19 mouse cellular contexts compared by ENCODE assay signal in the genomic region with DNA sequence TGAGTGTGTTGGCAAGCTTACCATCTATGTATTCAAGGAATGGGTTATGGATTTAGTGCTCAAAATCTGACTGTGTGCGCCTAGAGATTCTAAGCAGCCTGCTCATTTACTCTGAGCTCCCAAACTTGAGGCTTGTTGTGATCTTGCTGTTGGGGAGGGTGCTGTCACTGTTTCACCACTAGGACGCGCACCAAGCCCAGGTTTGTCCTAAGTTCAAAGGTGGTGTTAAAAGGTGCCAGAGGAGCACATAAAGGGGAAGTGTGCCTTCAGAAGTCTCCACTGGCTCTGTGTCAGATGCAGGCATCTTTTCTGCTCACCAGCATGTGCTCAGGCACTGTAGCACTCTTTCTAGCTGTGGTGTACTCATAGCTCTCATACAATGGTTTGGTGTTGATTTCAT. TPM values are rescaled to one million over a fixed set of nuclear protein-coding genes. Genes with fewer than 3 reads are reported as not detected.
DNase-seq lines count a peak whose midpoint lies in the region; ATAC-seq and TF ChIP-seq lines count a peak whose summit lies in the region.
"Had no signal": no experiment of that assay in that cellular context is flagged by ENCODE, and none has a peak within 500 bp of the region (broad histone marks: within the 10 kb centered on the region; RNA-seq: fewer than 3 reads in every experiment).

No protein-coding gene starts in this region.

- no peaks in the 10 kb centered on the region for H3K9me3 ChIP-seq in midbrain, embryonic 10.5 days (replicated peaks)
- no peaks in the 10 kb centered on the region for H3K9me3 ChIP-seq in midbrain, postnatal 0 days (ENCODE audit: low read length)
- H3K9me3 ChIP-seq: embryonic facial prominence, embryonic 10.5 days; heart, embryonic 12.5 days; liver, embryonic 12.5 days; megakaryocyte, embryonic 14.5 days had no signal

- in situ Hi-C loops in Patski (cut with MboI; ENCODE audit: low pct_unique_long_range_greater_than_20kb): no loop called here

- no peak for DNase-seq in lung, adult 2 months
- no peak for DNase-seq in lung, postnatal 14 days
- no peak for DNase-seq in Patski (ENCODE audit: low read depth, low spot score)
- DNase-seq in natural killer cell, adult 2 months (ENCODE audit: low spot score in 2 of 2): peak; percentile 9 to 50
- peak; percentile 69 for DNase-seq in thymus, postnatal 4 days
- DNase-seq in midbrain, embryonic 10.5 days (ENCODE audit: low spot score): no peak
- no peak for DNase-seq in midbrain, postnatal 0 days (ENCODE audit: low spot score)
- DNase-seq: adrenal gland, adult 2 months; cerebellum, adult 9-11 months; gastrocnemius, postnatal 25 days; kidney, adult 2 months had no signal

- H3K27ac ChIP-seq in midbrain, embryonic 10.5 days (replicated peaks): no peak overlapping the region
- no peak overlapping the region for H3K27ac ChIP-seq in midbrain, postnatal 0 days (ENCODE audit: low read depth, low read length)
- H3K27ac ChIP-seq: embryonic facial prominence, embryonic 10.5 days; hindbrain, embryonic 14.5 days; layer of hippocampus, adult 2 months; liver, embryonic 12.5 days had no signal

- no peaks in the 10 kb centered on the region for H3K36me3 ChIP-seq in midbrain, embryonic 10.5 days
- H3K36me3 ChIP-seq in midbrain, postnatal 0 days (ENCODE audit: insufficient read depth, low read length): no peaks in the 10 kb centered on the region
- H3K36me3 ChIP-seq: embryonic facial prominence, embryonic 10.5 days; heart, embryonic 12.5 days; liver, embryonic 12.5 days had no signal

- 65% methylated on average over 3 of the region's 3 CpGs for WGBS in lung, adult 2 months
- 63% methylated on average over 3 of the region's 3 CpGs for WGBS in midbrain, embryonic 10.5 days
- WGBS in midbrain, postnatal 0 days: 57% methylated on average over 3 of the region's 3 CpGs

- H3K27me3 ChIP-seq in Patski: no peaks in the 10 kb centered on the region
- no peaks in the 10 kb centered on the region for H3K27me3 ChIP-seq in midbrain, embryonic 10.5 days (ENCODE audit: low read depth, poor library complexity, severe bottlenecking)
- no peaks in the 10 kb centered on the region for H3K27me3 ChIP-seq in midbrain, postnatal 0 days (ENCODE audit: insufficient read depth, low read length)
- H3K27me3 ChIP-seq: heart, embryonic 12.5 days; liver, embryonic 12.5 days; megakaryocyte, embryonic 14.5 days had no signal

- POLR2A ChIA-PET in Patski (lab: Charles Lee): no interaction called here

- CTCF ChIA-PET in Patski (lab: Charles Lee): interaction anchor here (1.0 kb wide), 1 partner anchor 33 kb away, joined by 3 read pairs; no protein-coding TSS in a partner anchor

- ATAC-seq in Patski: no peak
- ATAC-seq in midbrain, postnatal 0 days (ENCODE audit: low FRiP score): no peak
- ATAC-seq: liver, embryonic 12.5 days had no signal

- H3K4me2 ChIP-seq in midbrain, postnatal 0 days (ENCODE audit: low read depth, low read length, poor library complexity, severe bottlenecking): no peak overlapping the region
- H3K4me2 ChIP-seq: heart, embryonic 12.5 days; hindbrain, embryonic 14.5 days; liver, embryonic 12.5 days had no signal

- TF ChIP-seq POLR2A in lung, adult 2 months (IDR thresholded peaks at IDR 0.05; ENCODE audit: borderline replicate concordance, extremely low read depth, low read depth, low read length): no peak

- 0 out of 2 replicates have a peak, but pooled peaks have one; percentile 15 for TF ChIP-seq CTCF in lung, adult 2 months (IDR thresholded peaks at IDR 0.05; ENCODE audit: insufficient read depth, low read length)
- peak; percentile 49 for TF ChIP-seq CTCF in Patski (IDR thresholded peaks at IDR 0.05)
- no peak for TF ChIP-seq CTCF in midbrain, postnatal 0 days (IDR thresholded peaks at IDR 0.05)

- H3K4me1 ChIP-seq in lung, adult 2 months (ENCODE audit: control insufficient read depth, insufficient read depth, low read length): no peaks in the 10 kb centered on the region
- no peaks in the 10 kb centered on the region for H3K4me1 ChIP-seq in midbrain, embryonic 10.5 days
- no peaks in the 10 kb centered on the region for H3K4me1 ChIP-seq in midbrain, postnatal 0 days (ENCODE audit: insufficient read depth, low read length)
- H3K4me1 ChIP-seq: embryonic facial prominence, embryonic 10.5 days; heart, embryonic 12.5 days; liver, embryonic 12.5 days; megakaryocyte, embryonic 14.5 days had no signal

- no peak overlapping the region for H3K4me3 ChIP-seq in lung, adult 2 months (replicated peaks; ENCODE audit: extremely low read depth, low read depth, low read length)
- H3K4me3 ChIP-seq in midbrain, embryonic 10.5 days: no peak overlapping the region
- no peak overlapping the region for H3K4me3 ChIP-seq in midbrain, postnatal 0 days (ENCODE audit: low read depth, low read length)
- H3K4me3 ChIP-seq: embryonic facial prominence, embryonic 10.5 days; heart, embryonic 12.5 days; layer of hippocampus, adult 2 months; liver, embryonic 12.5 days; megakaryocyte, embryonic 14.5 days had no signal

- no peak overlapping the region for H3K9ac ChIP-seq in midbrain, postnatal 0 days (replicated peaks; ENCODE audit: low read length, poor library complexity, severe bottlenecking)
- H3K9ac ChIP-seq: heart, embryonic 12.5 days; hindbrain, embryonic 14.5 days; liver, embryonic 12.5 days had no signal

RNA-seq across cellular contexts. Expression of a gene that starts 8.0 kb away (rescaled TPM):
- not detected in 2 replicates for polyA plus RNA-seq in lung, adult 2 months (2012; rRNA removed)
- polyA plus RNA-seq in Patski (2021): not detected
- not detected in 2 replicates for polyA plus RNA-seq in midbrain, embryonic 10.5 days (2016; fragmentation: Nextera tagmentation; extraction: Ambion mirVana)
- total RNA-seq in midbrain, postnatal 0 days (2014; rRNA removed): not detected in 2 replicates
- polyA plus RNA-seq in midbrain, postnatal 0 days (2015; fragmentation: Nextera tagmentation; extraction: Ambion mirVana): not detected in 2 replicates
- total RNA-seq: adrenal gland, adult 2 months; gastrocnemius, postnatal 25 days; layer of hippocampus, adult 2 months; left cerebral cortex, postnatal 10 days; neutrophil, adult 5-6 weeks had no signal
- polyA plus RNA-seq: adrenal gland, adult 2 months; embryonic facial prominence, embryonic 10.5 days; heart, embryonic 12.5 days; hindbrain, embryonic 14.5 days; kidney, adult 2 months; liver, embryonic 12.5 days had no signal

RNA-seq across cellular contexts. Expression of a gene that starts 39.9 kb away (rescaled TPM):
- polyA plus RNA-seq in lung, adult 2 months (2012; rRNA removed): not detected in 2 replicates
- polyA plus RNA-seq in Patski (2021): 0.05 TPM
- not detected in 2 replicates for polyA plus RNA-seq in midbrain, embryonic 10.5 days (2016; fragmentation: Nextera tagmentation; extraction: Ambion mirVana)
- not detected in 2 replicates for total RNA-seq in midbrain, postnatal 0 days (2014; rRNA removed)
- not detected in 2 replicates for polyA plus RNA-seq in midbrain, postnatal 0 days (2015; fragmentation: Nextera tagmentation; extraction: Ambion mirVana)
- total RNA-seq: adrenal gland, adult 2 months; gastrocnemius, postnatal 25 days; layer of hippocampus, adult 2 months; left cerebral cortex, postnatal 10 days; neutrophil, adult 5-6 weeks had no signal
- polyA plus RNA-seq: adrenal gland, adult 2 months; embryonic facial prominence, embryonic 10.5 days; heart, embryonic 12.5 days; hindbrain, embryonic 14.5 days; kidney, adult 2 months; liver, embryonic 12.5 days had no signal

Comparison
In these comparisons a context has a peak if more than half of its experiments do, and no peak if none do; other contexts are left out.
1. DNase-seq: peak in natural killer cell, adult 2 months (2 of 2) and thymus, postnatal 4 days (single experiment); none in lung, adult 2 months (single experiment), lung, postnatal 14 days (single experiment), Patski (single experiment), midbrain, embryonic 10.5 days (single experiment) and midbrain, postnatal 0 days (single experiment).